Mouse (Mus musculus): ENCODE measurements around the gene Sytl3. TPM values are rescaled to one million over a fixed set of nuclear protein-coding genes. Genes with fewer than 3 reads are reported as not detected.
A peak's percentile ranks its signal among the peaks of the same experiment; 100 is the strongest.
"Not testable (repeated sequence)": the region's sequence is repeated elsewhere in the genome, so short reads cannot be mapped to it uniquely, and the experiment has no call there.

Gene Sytl3
- total and polyA plus RNA-seq, 3 experiments = 0.16 to 0.34 (median 0.23) TPM

- DNase-seq = peak; percentile 48 to 56
- H3K27ac ChIP-seq; H3K36me3 ChIP-seq (ENCODE audit: control insufficient read depth, insufficient read depth, low read length); H3K4me1 ChIP-seq (ENCODE audit: control insufficient read depth, insufficient read depth, low read length); intact Hi-C loops (cut with DNase I); H3K9ac ChIP-seq (ENCODE audit: low read depth, low read length); H3K79me2 ChIP-seq (replicated peaks; ENCODE audit: control insufficient read depth, insufficient read depth, low read length); H3K4me3 ChIP-seq; H3K27me3 ChIP-seq (ENCODE audit: control insufficient read depth, insufficient read depth, low read length): not testable (repeated sequence)
- 31% methylated on average over 4 of the region's 4 CpGs for WGBS
- TF ChIP-seq CTCF (IDR thresholded peaks at IDR 0.05) = peak; percentile 66
These were observed 38.4 kb downstream of the Sytl3 start for GRCm38 (mm10) chr17:6697224-6697775.

GRCm38 (mm10) chr17:6699502-6699901 is 40.6 kb downstream of the Sytl3 start:
- H3K9ac ChIP-seq (ENCODE audit: low read depth, low read length); H3K36me3 ChIP-seq (ENCODE audit: control insufficient read depth, insufficient read depth, low read length); DNase-seq; H3K4me3 ChIP-seq; H3K4me1 ChIP-seq (ENCODE audit: control insufficient read depth, insufficient read depth, low read length); H3K27me3 ChIP-seq (ENCODE audit: control insufficient read depth, insufficient read depth, low read length); H3K27ac ChIP-seq; H3K79me2 ChIP-seq (replicated peaks; ENCODE audit: control insufficient read depth, insufficient read depth, low read length); intact Hi-C loops (cut with DNase I): not testable (repeated sequence)
- 43% methylated on average over 8 of the region's 9 CpGs for WGBS

GRCm38 (mm10) chr17:6700077-6700476 is 41.2 kb downstream of the Sytl3 start:
- intact Hi-C loops (cut with DNase I); H3K4me1 ChIP-seq (ENCODE audit: control insufficient read depth, insufficient read depth, low read length); H3K27me3 ChIP-seq (ENCODE audit: control insufficient read depth, insufficient read depth, low read length); DNase-seq; H3K4me3 ChIP-seq; H3K79me2 ChIP-seq (replicated peaks; ENCODE audit: control insufficient read depth, insufficient read depth, low read length); H3K27ac ChIP-seq; H3K36me3 ChIP-seq (ENCODE audit: control insufficient read depth, insufficient read depth, low read length); H3K9ac ChIP-seq (ENCODE audit: low read depth, low read length): not testable (repeated sequence)
- 53% methylated on average over 4 of the region's 7 CpGs for WGBS

DNA sequence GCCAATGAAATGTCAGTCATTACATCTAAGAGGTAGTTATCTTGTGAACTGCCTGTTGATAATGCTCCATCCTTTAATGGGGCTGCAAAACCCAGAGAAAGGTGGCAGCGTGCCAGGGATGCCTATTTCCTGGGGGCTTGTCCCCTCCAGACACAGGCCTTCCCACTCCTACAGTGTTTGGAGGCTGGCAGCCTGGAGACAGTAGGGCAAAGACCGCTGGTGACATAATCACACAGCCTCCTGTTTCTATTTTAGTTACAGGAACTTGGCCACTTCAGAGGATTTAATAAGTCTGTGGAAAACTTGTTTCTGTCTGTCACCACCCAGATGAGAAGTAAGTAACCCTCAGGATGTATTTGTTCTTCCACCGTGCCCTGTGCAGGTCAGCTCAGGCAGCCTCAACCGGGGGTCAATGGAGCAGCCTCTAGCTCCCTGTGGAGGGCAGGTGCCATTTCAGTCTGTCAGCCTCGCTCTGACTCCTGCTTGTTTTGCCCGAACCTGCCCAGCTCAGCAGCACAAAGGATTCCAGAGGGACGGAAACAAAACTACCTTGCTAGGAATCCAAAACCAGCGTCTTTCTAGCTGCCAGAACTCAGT is 43.8 kb downstream of the Sytl3 start:
- intact Hi-C loops (cut with DNase I); DNase-seq; H3K27ac ChIP-seq; H3K4me3 ChIP-seq; H3K4me1 ChIP-seq (ENCODE audit: control insufficient read depth, insufficient read depth, low read length); H3K36me3 ChIP-seq (ENCODE audit: control insufficient read depth, insufficient read depth, low read length); H3K27me3 ChIP-seq (ENCODE audit: control insufficient read depth, insufficient read depth, low read length); H3K79me2 ChIP-seq (replicated peaks; ENCODE audit: control insufficient read depth, insufficient read depth, low read length); H3K9ac ChIP-seq (ENCODE audit: low read depth, low read length): not testable (repeated sequence)
- WGBS = 0% methylated on average over 2 of the region's 8 CpGs

DNA sequence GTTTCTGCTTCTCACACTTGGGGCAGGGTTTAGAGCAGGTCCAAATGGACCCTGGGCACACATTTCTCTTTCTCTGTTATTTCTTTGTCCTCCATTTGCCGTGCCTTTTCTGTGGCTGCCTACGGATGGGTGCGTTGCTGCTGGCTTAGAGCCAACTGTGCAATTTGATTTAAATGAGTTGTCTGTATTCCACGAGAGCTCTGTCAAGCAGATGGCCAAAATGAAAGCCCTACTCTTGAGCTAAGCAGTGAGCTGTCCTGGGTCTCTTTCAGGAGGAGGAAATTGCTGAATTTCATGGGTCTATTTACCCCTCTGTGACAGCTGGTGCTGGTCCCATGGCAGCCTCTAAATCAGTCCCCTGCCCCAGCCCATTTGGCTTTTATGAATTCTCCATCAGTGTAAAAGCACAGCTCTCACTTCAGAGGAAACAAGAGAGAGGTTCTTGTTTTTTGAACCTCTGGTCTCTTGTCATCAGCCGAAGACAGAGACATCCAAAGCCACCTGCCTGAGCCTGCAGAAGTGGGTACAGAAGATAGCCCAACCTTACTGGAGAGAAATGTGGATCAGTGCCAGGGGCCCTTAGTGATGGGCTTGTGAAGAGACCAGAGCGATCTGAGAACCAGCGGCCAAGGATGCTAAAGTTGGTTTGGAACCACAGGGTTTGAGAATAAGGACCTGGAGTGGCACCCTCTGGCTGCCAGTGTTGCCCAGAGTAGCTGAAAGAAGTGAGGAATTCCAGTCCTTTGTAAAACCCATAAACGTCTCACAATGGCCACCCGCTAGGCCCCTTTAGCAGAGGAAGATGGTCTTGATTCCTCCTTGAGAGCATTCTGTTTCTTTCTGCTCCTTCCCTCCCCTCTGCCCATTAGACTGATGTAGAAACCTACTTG is 44.7 kb downstream of the Sytl3 start:
- H3K27me3 ChIP-seq (ENCODE audit: control insufficient read depth, insufficient read depth, low read length); H3K27ac ChIP-seq; H3K36me3 ChIP-seq (ENCODE audit: control insufficient read depth, insufficient read depth, low read length); H3K9ac ChIP-seq (ENCODE audit: low read depth, low read length); DNase-seq; H3K4me1 ChIP-seq (ENCODE audit: control insufficient read depth, insufficient read depth, low read length); H3K4me3 ChIP-seq; intact Hi-C loops (cut with DNase I); H3K79me2 ChIP-seq (replicated peaks; ENCODE audit: control insufficient read depth, insufficient read depth, low read length): not testable (repeated sequence)
- 67% methylated on average over 9 of the region's 9 CpGs for WGBS

- H3K79me2 ChIP-seq (replicated peaks; ENCODE audit: control insufficient read depth, insufficient read depth, low read length); H3K4me3 ChIP-seq; intact Hi-C loops (cut with DNase I); H3K36me3 ChIP-seq (ENCODE audit: control insufficient read depth, insufficient read depth, low read length); H3K4me1 ChIP-seq (ENCODE audit: control insufficient read depth, insufficient read depth, low read length); DNase-seq; H3K27ac ChIP-seq; H3K9ac ChIP-seq (ENCODE audit: low read depth, low read length); H3K27me3 ChIP-seq (ENCODE audit: control insufficient read depth, insufficient read depth, low read length): not testable (repeated sequence)
- 86% methylated on average over 5 of the region's 5 CpGs for WGBS
These were observed 47.6 kb downstream of the Sytl3 start for GRCm38 (mm10) chr17:6706448-6706847.

- WGBS = 86% methylated on average over 5 of the region's 5 CpGs
- H3K36me3 ChIP-seq (ENCODE audit: control insufficient read depth, insufficient read depth, low read length) = not testable (repeated sequence)
These were observed 48.5 kb downstream of the Sytl3 start for GRCm38 (mm10) chr17:6707422-6707821.

GRCm38 (mm10) chr17:6708194-6708593 is 49.3 kb downstream of the Sytl3 start:
- H3K4me1 ChIP-seq (ENCODE audit: control insufficient read depth, insufficient read depth, low read length); intact Hi-C loops (cut with DNase I); H3K36me3 ChIP-seq (ENCODE audit: control insufficient read depth, insufficient read depth, low read length); H3K27ac ChIP-seq; H3K79me2 ChIP-seq (replicated peaks; ENCODE audit: control insufficient read depth, insufficient read depth, low read length); H3K27me3 ChIP-seq (ENCODE audit: control insufficient read depth, insufficient read depth, low read length); H3K9ac ChIP-seq (ENCODE audit: low read depth, low read length); H3K4me3 ChIP-seq; DNase-seq: not testable (repeated sequence)
- WGBS = 83% methylated on average over 2 of the region's 2 CpGs

More at GRCm38 (mm10) chr17:6707422-6707821, 48.5 kb downstream of the Sytl3 start:
- H3K4me1 ChIP-seq (ENCODE audit: control insufficient read depth, insufficient read depth, low read length); H3K9ac ChIP-seq (ENCODE audit: low read depth, low read length); H3K79me2 ChIP-seq (replicated peaks; ENCODE audit: control insufficient read depth, insufficient read depth, low read length); H3K27me3 ChIP-seq (ENCODE audit: control insufficient read depth, insufficient read depth, low read length); H3K4me3 ChIP-seq; H3K27ac ChIP-seq; intact Hi-C loops (cut with DNase I); DNase-seq: not testable (repeated sequence)

GRCm38 (mm10) chr17:6713483-6713882 is 54.6 kb downstream of the Sytl3 start:
- H3K4me3 ChIP-seq; H3K36me3 ChIP-seq (ENCODE audit: control insufficient read depth, insufficient read depth, low read length); H3K79me2 ChIP-seq (replicated peaks; ENCODE audit: control insufficient read depth, insufficient read depth, low read length); H3K9ac ChIP-seq (ENCODE audit: low read depth, low read length); intact Hi-C loops (cut with DNase I); H3K27ac ChIP-seq; H3K27me3 ChIP-seq (ENCODE audit: control insufficient read depth, insufficient read depth, low read length); DNase-seq; H3K4me1 ChIP-seq (ENCODE audit: control insufficient read depth, insufficient read depth, low read length): not testable (repeated sequence)
- 43% methylated on average over 2 of the region's 2 CpGs for WGBS
